Mouse (Mus musculus): Measurements from ENCODE around the gene Lypd4.

DNA sequence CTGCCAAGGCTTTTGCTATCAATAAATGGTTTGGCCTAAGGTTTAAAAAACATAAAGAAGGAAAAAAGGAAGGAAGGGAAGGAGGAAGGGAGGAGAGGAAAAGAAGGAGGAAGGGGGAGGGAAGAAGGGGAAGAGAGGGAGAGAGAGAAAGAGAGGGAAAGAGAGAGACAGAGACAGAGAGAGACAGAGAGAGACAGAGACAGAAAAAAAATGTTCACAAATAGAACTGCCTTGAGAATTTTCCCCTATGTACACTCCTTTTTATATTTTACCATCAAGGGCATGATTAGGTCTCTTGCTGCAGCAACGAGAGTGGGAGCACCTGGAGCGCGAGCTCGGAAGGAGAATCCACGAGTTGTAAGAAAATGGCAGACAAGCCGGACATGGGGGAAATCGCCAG, 7.8 kb downstream of the Lypd4 start, which contains the start of gene Gm9844:
- TF ChIP-seq CTCF (IDR thresholded peaks at IDR 0.05; ENCODE audit: low read depth, low read length) (no peak), GATA1 (IDR thresholded peaks at IDR 0.05; ENCODE audit: borderline replicate concordance, low read length) (no peak), POLR2AphosphoS5 (IDR thresholded peaks at IDR 0.05; ENCODE audit: insufficient replicate concordance, low read depth, low read length) (no peak)

All from G1E (cell line).